Mouse (Mus musculus) spleen, postnatal 36 days (tissue): ENCODE data around the gene Tex19.2.
"Not testable (repeated sequence)": the region's sequence is repeated elsewhere in the genome, so short reads cannot be mapped to it uniquely, and the experiment has no call there.

ENCODE experiments used
- DNase-seq, 2 experiments: peaks; one replicate each; pipeline ENCODE4 v3.0.0; 2022; ENCODE audit warnings: low spot score in 2 of 2, mixed read lengths in 1 of 2

The Tex19.2 gene

DNA sequence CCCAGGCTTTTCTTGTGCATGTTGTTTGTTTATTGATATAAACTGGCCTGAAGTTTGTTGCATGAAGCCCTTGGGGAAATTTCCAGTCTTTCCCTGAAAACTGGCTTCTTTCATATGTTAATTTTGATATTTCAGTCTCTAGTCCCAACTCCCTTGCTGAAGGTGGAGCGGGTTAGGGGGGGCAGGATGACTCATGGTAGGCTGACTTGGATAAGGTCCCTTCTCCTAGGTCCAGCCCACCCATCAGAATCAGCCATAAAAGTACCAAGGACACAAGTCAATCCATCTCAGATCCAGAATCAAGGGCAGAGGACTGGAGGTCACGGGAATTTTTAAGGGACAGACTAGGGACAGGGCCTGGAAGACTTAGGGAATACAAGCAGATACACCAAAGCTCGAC lies 7.4 kb downstream of the Tex19.2 start:
- DNase-seq = no peak

- no peak for DNase-seq
Observed at GRCm38 (mm10) chr11:121109986-121110385, 8.5 kb downstream of the Tex19.2 start.

GRCm38 (mm10) chr11:121108061-121108460 lies 10.4 kb downstream of the Tex19.2 start:
- DNase-seq = no peak

DNA sequence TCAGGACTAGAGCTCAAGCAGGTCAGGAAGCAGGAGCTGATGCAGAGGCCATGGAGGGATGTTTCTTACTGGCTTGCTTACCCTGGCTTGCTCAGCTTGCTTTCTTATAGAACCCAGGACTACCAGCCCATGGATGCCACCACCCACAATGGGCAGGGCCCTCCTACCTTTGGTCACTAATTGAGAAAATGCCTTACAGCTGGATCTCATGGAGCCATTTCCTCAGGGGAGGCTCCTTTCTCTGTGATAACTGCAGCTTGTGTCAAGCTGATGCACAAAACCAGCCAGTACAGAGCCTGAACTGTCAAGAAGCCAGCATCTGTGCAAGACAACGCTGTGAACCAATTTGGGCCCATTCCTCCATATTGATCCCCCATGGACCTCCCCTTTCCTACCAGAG lies 11.2 kb downstream of the Tex19.2 start:
- DNase-seq = not testable (repeated sequence)

DNA sequence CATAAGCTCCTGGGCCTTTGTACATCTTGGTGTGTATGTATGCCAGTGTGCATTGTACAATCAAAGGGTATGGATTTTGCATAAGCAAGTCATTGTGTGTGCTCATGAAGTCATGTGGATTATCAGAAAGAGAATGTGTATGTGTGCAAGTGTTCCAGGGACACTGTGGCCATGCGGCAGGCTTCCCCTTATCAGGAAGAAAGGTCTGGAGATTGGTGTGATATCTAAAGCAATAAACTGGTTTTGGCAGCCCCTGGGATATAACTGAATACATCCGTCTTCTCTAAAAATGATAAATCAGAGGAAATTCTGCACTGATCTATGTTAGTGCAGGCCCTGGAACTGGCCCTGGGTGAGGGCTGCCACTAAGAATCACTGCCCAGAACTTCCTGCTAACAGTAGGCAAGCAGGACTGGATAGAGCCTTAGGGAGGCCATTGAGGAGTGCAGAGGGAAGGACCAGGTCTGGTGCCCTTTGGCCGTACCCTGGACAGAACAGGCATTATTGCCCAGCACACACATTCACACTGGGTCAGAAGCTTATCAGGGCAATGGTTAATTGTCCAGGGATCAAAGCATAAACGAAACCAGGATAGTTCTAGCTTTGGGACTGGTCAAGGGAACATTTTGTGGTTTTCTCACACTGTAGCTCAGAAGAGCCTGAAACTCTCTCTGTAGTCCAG lies 17.2 kb downstream of the Tex19.2 start:
- no peak for DNase-seq

- no peak for DNase-seq
Observed at GRCm38 (mm10) chr11:121100692-121101091, 17.8 kb downstream of the Tex19.2 start.

GRCm38 (mm10) chr11:121099762-121100161 lies 18.7 kb downstream of the Tex19.2 start:
- DNase-seq = no peak

GRCm38 (mm10) chr11:121092606-121093585 lies 25.6 kb downstream of the Tex19.2 start:
- no peak for DNase-seq

GRCm38 (mm10) chr11:121090943-121091342 lies 27.5 kb downstream of the Tex19.2 start:
- no peak for DNase-seq

- no peak for DNase-seq
Observed at GRCm38 (mm10) chr11:121089756-121090546, 28.5 kb downstream of the Tex19.2 start.

DNA sequence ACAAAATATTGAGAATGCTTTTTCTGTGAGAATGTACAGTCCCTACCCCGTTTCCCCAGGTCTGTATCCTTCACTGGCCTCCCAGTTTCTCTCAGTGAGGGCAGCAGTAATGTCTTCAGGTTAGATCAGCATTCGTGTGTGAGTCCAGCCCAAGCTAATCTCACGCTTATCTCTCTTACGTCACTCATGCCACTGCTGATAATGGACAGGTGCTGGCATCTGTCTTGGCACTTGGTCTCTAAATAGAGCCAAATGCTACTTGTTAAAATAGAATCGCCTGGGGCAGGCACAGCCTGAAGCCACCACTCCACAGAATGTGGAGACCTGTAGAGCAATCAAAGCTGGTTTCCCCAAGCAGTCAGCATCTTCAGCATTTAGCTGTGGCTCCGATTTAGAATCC lies 29.5 kb downstream of the Tex19.2 start:
- DNase-seq = no peak

DNA sequence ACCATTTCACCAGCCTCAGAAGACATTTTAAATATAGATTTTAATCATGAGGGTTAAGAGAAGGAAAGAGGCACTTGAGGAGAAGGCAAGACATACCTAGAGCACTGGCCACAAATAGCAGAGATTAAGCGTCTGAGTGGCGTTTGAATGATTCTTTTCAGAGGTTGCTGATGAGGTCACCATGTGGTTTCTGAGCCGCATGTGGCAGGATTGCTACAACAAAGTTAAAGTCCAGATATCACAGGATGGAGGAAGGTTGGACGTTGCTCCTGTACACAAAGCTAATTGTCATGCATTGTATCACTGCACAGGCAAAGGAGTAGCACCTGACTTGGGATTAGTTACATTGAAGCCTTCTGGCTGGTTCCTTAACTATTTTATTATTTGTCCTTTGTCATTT lies 32.2 kb downstream of the Tex19.2 start:
- no peak for DNase-seq

DNA sequence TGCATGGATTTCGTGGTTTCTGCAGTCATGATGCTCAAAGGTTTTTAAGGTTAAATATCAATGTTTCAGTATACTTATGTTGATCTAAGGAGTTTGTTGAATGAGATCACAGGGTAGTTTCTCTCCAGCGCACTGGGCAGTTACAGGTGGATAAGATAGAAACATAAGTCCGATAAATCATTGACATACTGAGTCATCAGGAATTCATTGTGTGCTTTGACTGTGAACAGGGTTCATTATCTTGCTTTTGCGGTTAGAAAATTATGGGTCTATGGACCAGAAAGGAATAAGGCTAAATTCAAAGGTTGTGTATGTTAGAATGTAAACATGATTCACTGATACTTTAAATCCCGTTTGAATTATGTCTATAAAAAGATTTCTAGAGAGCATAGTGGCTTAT lies 33.3 kb downstream of the Tex19.2 start:
- DNase-seq = no peak

DNA sequence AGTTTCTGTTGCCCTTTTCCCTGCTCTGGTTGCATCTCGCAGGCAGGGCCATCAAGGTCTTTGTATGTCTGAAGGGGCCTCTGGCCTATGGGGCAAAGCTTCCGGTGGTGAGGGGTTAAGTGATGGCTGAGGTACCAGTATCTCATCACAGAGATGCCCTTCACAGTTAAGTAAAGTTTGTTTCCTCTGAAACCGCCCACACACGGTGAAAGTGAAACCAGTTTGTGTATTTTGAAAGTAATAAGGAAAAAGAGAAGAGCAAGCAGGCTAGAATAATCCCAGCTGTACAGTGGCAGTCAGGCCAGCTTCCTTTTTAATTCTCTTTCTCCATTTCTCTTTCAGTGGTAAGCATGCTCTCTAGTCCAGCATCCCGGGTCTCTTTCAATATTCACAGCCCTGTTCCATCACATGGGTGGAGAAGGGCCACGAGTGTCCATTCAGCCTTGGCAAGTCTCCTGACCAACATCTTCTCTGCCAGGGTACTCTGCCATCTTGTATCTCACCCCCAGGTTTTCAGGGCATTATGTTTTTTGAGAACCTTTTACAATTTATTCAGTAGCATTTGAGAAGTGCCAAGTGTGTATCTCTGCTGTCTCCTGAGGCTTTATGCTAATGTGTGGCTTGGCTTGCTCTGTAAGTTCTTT lies 35.5 kb downstream of the Tex19.2 start:
- peak; percentile 78 to 85 for DNase-seq

- DNase-seq = peak in 1 of 2 experiments; percentile 15
Observed at GRCm38 (mm10) chr11:121082250-121082649, 36.2 kb downstream of the Tex19.2 start.

GRCm38 (mm10) chr11:121081120-121081519 lies 37.4 kb downstream of the Tex19.2 start, which contains the start of gene Sectm1a:
Gene Sectm1a, minus strand, starts transcription at chr11:121081220.
- no peak for DNase-seq

DNA sequence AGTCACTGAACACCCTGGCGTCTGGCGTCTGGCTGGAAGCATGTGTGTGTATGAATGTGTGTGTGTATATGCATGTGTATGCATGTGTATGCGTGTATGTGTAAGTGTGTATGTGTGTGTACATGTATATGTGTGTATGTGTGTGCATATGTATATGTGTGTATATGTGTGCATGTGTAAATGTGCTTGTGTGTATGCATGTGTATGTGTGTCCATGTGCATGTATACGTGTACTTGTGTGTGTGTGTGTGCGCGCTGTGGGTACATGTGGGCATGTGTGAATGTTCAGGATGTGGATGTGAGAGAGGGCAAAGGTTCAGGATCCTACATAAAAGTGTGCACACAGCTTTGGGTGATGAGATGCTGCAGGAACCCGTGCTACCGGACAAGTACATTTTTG lies 38.1 kb downstream of the Tex19.2 start:
- DNase-seq = no peak

GRCm38 (mm10) chr11:121075655-121076054 lies 42.8 kb downstream of the Tex19.2 start:
- no peak for DNase-seq

DNA sequence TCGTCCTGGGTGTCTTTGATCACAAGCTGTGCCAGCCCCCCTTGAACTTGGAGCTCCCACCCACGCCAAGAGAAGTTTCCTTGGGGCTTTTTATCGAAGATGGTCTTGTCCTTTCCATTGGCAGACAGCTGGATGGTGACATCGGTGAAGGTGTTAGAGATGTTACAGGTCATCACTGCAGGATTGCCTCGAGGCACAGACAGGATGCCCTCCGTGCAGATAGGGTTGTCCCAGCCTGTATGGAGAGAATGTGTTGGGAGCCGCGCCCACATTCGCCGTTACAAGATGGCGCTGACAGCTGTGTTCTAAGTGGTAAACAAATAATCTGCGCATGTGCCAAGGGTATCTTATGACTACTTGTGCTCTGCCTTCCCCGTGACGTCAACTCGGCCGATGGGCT lies 48.8 kb downstream of the Tex19.2 start:
- DNase-seq = not testable (repeated sequence)

GRCm38 (mm10) chr11:121067895-121068294 lies 50.6 kb downstream of the Tex19.2 start:
- DNase-seq = no peak
